In the genomic region with DNA sequence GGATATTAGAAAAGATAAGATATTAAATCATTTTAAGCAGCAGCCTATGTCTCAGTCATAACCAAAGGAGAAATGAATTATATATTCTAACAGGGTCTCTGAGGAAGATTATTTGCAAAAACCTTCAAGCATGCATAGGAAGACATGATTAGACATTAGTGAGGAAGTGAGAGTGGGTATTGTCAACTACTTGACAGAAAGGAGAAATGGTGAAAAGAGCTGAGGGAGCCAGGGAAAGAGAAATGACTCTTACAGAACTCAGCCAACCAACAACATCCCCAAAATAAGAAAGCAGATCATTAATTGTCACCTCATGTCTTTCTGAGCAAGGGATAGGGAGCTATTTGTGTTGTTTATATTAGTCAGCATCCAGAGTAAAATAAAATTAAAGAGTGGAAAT, we compare ENCODE assay signal across 28 mouse cellular contexts.
DNase-seq lines count a peak whose midpoint lies in the region; ATAC-seq lines count a peak whose summit lies in the region.
"Had no signal": no experiment of that assay in that cellular context is flagged by ENCODE, and none has a peak within 500 bp of the region (broad histone marks: within the 10 kb centered on the region; RNA-seq: fewer than 3 reads in every experiment).

No protein-coding gene starts in this region.

- H3K27ac ChIP-seq in hindbrain, embryonic 10.5 days: no peak overlapping the region
- H3K27ac ChIP-seq: embryonic facial prominence, embryonic 13.5 days; embryonic facial prominence, embryonic 15.5 days; forebrain, embryonic 10.5 days; forebrain, embryonic 12.5 days had no signal

- no peaks in the 10 kb centered on the region for H3K4me1 ChIP-seq in hindbrain, embryonic 10.5 days (replicated peaks)
- H3K4me1 ChIP-seq: embryonic facial prominence, embryonic 13.5 days; embryonic facial prominence, embryonic 15.5 days; forebrain, embryonic 10.5 days; forebrain, embryonic 12.5 days had no signal

- ATAC-seq in common myeloid progenitor, adult 5-6 weeks (replicated peaks; ENCODE audit: low read depth, poor library complexity, severe bottlenecking): peak; percentile 71
- peak; percentile 76 for ATAC-seq in megakaryocyte, adult 5-6 weeks (ENCODE audit: poor library complexity, severe bottlenecking)
- ATAC-seq: activated CD4-positive, CD25-positive, alpha-beta regulatory T cell, adult 4 months; CD4-positive, CD25-positive, alpha-beta regulatory T cell, adult 4 months; forebrain, embryonic 14.5 days; forebrain, embryonic 16.5 days; Patski had no signal

- H3K4me3 ChIP-seq in hindbrain, embryonic 10.5 days: no peak overlapping the region
- H3K4me3 ChIP-seq: embryonic facial prominence, embryonic 13.5 days; embryonic facial prominence, embryonic 15.5 days; erythroblast, embryonic 14.5 days; forebrain, embryonic 10.5 days; forebrain, embryonic 12.5 days had no signal

- H3K36me3 ChIP-seq in splenic B cell, adult 2 months (ENCODE audit: control insufficient read depth, insufficient read depth, low read length, poor library complexity, severe bottlenecking): no peaks in the 10 kb centered on the region
- no peaks in the 10 kb centered on the region for H3K36me3 ChIP-seq in hindbrain, embryonic 10.5 days
- H3K36me3 ChIP-seq: embryonic facial prominence, embryonic 13.5 days; embryonic facial prominence, embryonic 15.5 days; forebrain, embryonic 10.5 days; forebrain, embryonic 12.5 days; G1E had no signal

- DNase-seq in splenic B cell, adult 2 months (ENCODE audit: low read depth, low spot score): peak; percentile 17
- DNase-seq in hindbrain, embryonic 10.5 days (ENCODE audit: low spot score): no peak
- DNase-seq in ovary, postnatal 10 days (ENCODE audit: low spot score): no peak
- no peak for DNase-seq in layer of hippocampus, adult 18-20 months (ENCODE audit: low spot score in 2 of 2)
- DNase-seq: adrenal gland, adult 8-10 months; adrenal gland, postnatal 14 days; adrenal gland, postnatal 36 days; B cell, adult 2 months; cerebellum, adult 11-12 months; cerebellum, adult 2 months; cerebellum, adult 9-10 months; cerebellum, postnatal 10 days; cerebellum, postnatal 25 days; embryo, embryonic 11 days had no signal

- no peaks in the 10 kb centered on the region for H3K9me3 ChIP-seq in hindbrain, embryonic 10.5 days
- H3K9me3 ChIP-seq: embryonic facial prominence, embryonic 13.5 days; embryonic facial prominence, embryonic 15.5 days; forebrain, embryonic 10.5 days; forebrain, embryonic 12.5 days; G1E had no signal

- no peaks in the 10 kb centered on the region for H3K27me3 ChIP-seq in splenic B cell, adult 2 months (ENCODE audit: control insufficient read depth, insufficient read depth, low read length, poor library complexity, severe bottlenecking)
- H3K27me3 ChIP-seq in hindbrain, embryonic 10.5 days (ENCODE audit: insufficient read depth, poor library complexity, severe bottlenecking): no peaks in the 10 kb centered on the region
- H3K27me3 ChIP-seq: CH12.LX; embryonic facial prominence, embryonic 13.5 days; embryonic facial prominence, embryonic 15.5 days; forebrain, embryonic 12.5 days had no signal
